Mouse (Mus musculus) forebrain, embryonic 12.5 days (tissue): ENCODE results near the gene Nudt22. TPM values are rescaled to one million over a fixed set of nuclear protein-coding genes. Genes with fewer than 3 reads are reported as not detected.

ENCODE experiments used
- ATAC-seq: fragments of 200-750 bp; cut with Nextera tagmentation; 2 replicates; pipeline ENCODE4 v1.8.0; 2017; ENCODE audit warnings: moderate TSS enrichment; ENCODE audit not compliant: low FRiP score
- H3K27ac ChIP-seq: fragments of 300-500 bp; sonication (generic); 2 replicates; pipeline ENCODE4 v1.5.1; 2016; ENCODE audit warnings: mild to moderate bottlenecking
- H3K27me3 ChIP-seq: fragments of 300-500 bp; sonication (generic); 2 replicates; pipeline ENCODE4 v1.6.1; 2016; ENCODE audit warnings: mild to moderate bottlenecking
- H3K36me3 ChIP-seq: fragments of 300-500 bp; sonication (generic); replicated peaks from 2 replicates; pipeline ENCODE4 v1.6.1; 2016; ENCODE audit warnings: mild to moderate bottlenecking
- H3K4me1 ChIP-seq: fragments of 300-500 bp; sonication (generic); 2 replicates; pipeline ENCODE4 v1.6.1; 2016
- H3K4me2 ChIP-seq: fragments of 300-500 bp; sonication (generic); 2 replicates; pipeline ENCODE4 v1.6.1; 2016; ENCODE audit warnings: mild to moderate bottlenecking, moderate library complexity
- H3K4me3 ChIP-seq: fragments of 300-500 bp; sonication (generic); replicated peaks from 2 replicates; pipeline ENCODE4 v1.5.1; 2016; ENCODE audit warnings: mild to moderate bottlenecking
- H3K9ac ChIP-seq: fragments of 300-500 bp; sonication (generic); 2 replicates; pipeline ENCODE4 v1.6.1; 2016; ENCODE audit warnings: mild to moderate bottlenecking
- H3K9me3 ChIP-seq: fragments of 300-500 bp; sonication (generic); 2 replicates; pipeline ENCODE4 v1.6.1; 2016
- WGBS: fragments of 180-500 bp; shearing (Covaris S2); methylation state at CpG from one replicate; pipeline ENCODE4 v1.1.7; 2016; 5-methylcytosine and 5-hydroxymethylcytosine counted together
- polyA plus RNA-seq: library from polyadenylated mRNA; unstranded; fragments of >200 nt; fragmentation: Nextera tagmentation; extraction: Ambion mirVana; gene quantifications from 2 replicates; pipeline ENCODE4 v1.2.1, GENCODE M21; 2016

The Nudt22 gene
- polyA plus RNA-seq, 1 experiment from 2014 or later: 16.2 TPM

GRCm38 (mm10) chr19:6980381-6981093 lies 15.4 kb downstream of the Nudt22 start, which contains the start of gene Fkbp2:
TSS of gene Fkbp2 (minus strand) at chr19:6980501.
- H3K9ac ChIP-seq: peak within 1 kb of the TSS; percentile 68
- peak; percentile 91 for ATAC-seq
- no peaks in the 10 kb centered on the region for H3K27me3 ChIP-seq
- H3K4me3 ChIP-seq: peak within 1 kb of the TSS; percentile 60
- H3K27ac ChIP-seq: peak within 1 kb of the TSS; percentile 94
- no peaks in the 10 kb centered on the region for H3K9me3 ChIP-seq
- 2% methylated on average over 38 of the region's 38 CpGs for WGBS
- peak within 1 kb of the TSS; percentile 64 for H3K4me2 ChIP-seq
- H3K4me1 ChIP-seq: peaks cover 53% of the 10 kb centered on the region
- peaks cover 41% of the 10 kb centered on the region for H3K36me3 ChIP-seq

- WGBS: under 1% methylated on average over 59 of the region's 59 CpGs
Measured at GRCm38 (mm10) chr19:6979486-6980380, 16.2 kb downstream of the Nudt22 start.

GRCm38 (mm10) chr19:6979001-6979479 lies 16.9 kb downstream of the Nudt22 start:
- Histone ChIP-seq H3K9ac (peak overlapping the region; percentile 59), H3K4me3 (peak overlapping the region; percentile 60), H3K9me3 (no peaks in the 10 kb centered on the region), H3K4me1 (peaks cover 53% of the 10 kb centered on the region), H3K27me3 (no peaks in the 10 kb centered on the region), H3K4me2 (peak overlapping the region; percentile 64), H3K27ac (peak overlapping the region; percentile 94), H3K36me3 (peaks cover 31% of the 10 kb centered on the region)
- 15% methylated on average over 11 of the region's 11 CpGs for WGBS
- no peak for ATAC-seq

More at GRCm38 (mm10) chr19:6979486-6980380, 16.2 kb downstream of the Nudt22 start:
- ATAC-seq: peak; percentile 90
- Histone ChIP-seq H3K36me3 (peaks cover 33% of the 10 kb centered on the region), H3K4me1 (peaks cover 53% of the 10 kb centered on the region), H3K4me3 (peak overlapping the region; percentile 60), H3K9me3 (no peaks in the 10 kb centered on the region), H3K27ac (peak overlapping the region; percentile 94), H3K27me3 (no peaks in the 10 kb centered on the region), H3K4me2 (peak overlapping the region; percentile 64), H3K9ac (peak overlapping the region; percentile 68)

GRCm38 (mm10) chr19:6978639-6978974 lies 17.3 kb downstream of the Nudt22 start:
- H3K4me3 ChIP-seq: peak overlapping the region; percentile 60
- no peak for ATAC-seq
- peaks cover 31% of the 10 kb centered on the region for H3K36me3 ChIP-seq
- no peaks in the 10 kb centered on the region for H3K9me3 ChIP-seq
- H3K4me1 ChIP-seq: peaks cover 54% of the 10 kb centered on the region
- H3K27ac ChIP-seq: peak overlapping the region; percentile 94
- no peaks in the 10 kb centered on the region for H3K27me3 ChIP-seq
- WGBS: 60% methylated on average over 3 of the region's 3 CpGs
- peak overlapping the region; percentile 64 for H3K4me2 ChIP-seq
- H3K9ac ChIP-seq: peak overlapping the region; percentile 59; the same call in 1 of the 2 replicates

- 84% methylated on average over 13 of the region's 13 CpGs for WGBS
- Histone ChIP-seq H3K27ac (peak overlapping the region; percentile 94), H3K4me1 (peaks cover 53% of the 10 kb centered on the region), H3K36me3 (peaks cover 31% of the 10 kb centered on the region), H3K4me3 (peak overlapping the region; percentile 60), H3K9me3 (no peaks in the 10 kb centered on the region), H3K27me3 (no peaks in the 10 kb centered on the region), H3K9ac (peak overlapping the region; percentile 30; the same call in 1 of the 2 replicates), H3K4me2 (peak overlapping the region; percentile 64)
- ATAC-seq: no peak
Measured at GRCm38 (mm10) chr19:6977759-6978638, 17.9 kb downstream of the Nudt22 start.

- peak within 1 kb of the TSS; percentile 84 for H3K4me3 ChIP-seq
- H3K9ac ChIP-seq: peak within 1 kb of the TSS; percentile 90
- H3K27me3 ChIP-seq: peaks cover 13% of the 10 kb centered on the region; the same call in 1 of the 2 replicates
- H3K27ac ChIP-seq: peak within 1 kb of the TSS; percentile 93
- no peaks in the 10 kb centered on the region for H3K9me3 ChIP-seq
- H3K4me2 ChIP-seq: peak within 1 kb of the TSS; percentile 93
- WGBS: under 1% methylated on average over 16 of the region's 16 CpGs
- peaks cover 52% of the 10 kb centered on the region for H3K4me1 ChIP-seq
- H3K36me3 ChIP-seq: peaks cover 22% of the 10 kb centered on the region
- no peak for ATAC-seq
Measured at GRCm38 (mm10) chr19:6975537-6976521, 20.1 kb downstream of the Nudt22 start, which contains the start of gene Plcb3. TSS of gene Plcb3 (minus strand) at chr19:6976470.

- no peaks in the 10 kb centered on the region for H3K9me3 ChIP-seq
- ATAC-seq: peak; percentile 74
- H3K36me3 ChIP-seq: peaks cover 22% of the 10 kb centered on the region
- peak within 1 kb of the TSS; percentile 93 for H3K4me2 ChIP-seq
- peak within 1 kb of the TSS; percentile 84 for H3K4me3 ChIP-seq
- H3K27ac ChIP-seq: peak within 1 kb of the TSS; percentile 93
- H3K27me3 ChIP-seq: peaks cover 26% of the 10 kb centered on the region
- under 1% methylated on average over 65 of the region's 84 CpGs for WGBS
- H3K9ac ChIP-seq: peak within 1 kb of the TSS; percentile 90
- peaks cover 62% of the 10 kb centered on the region for H3K4me1 ChIP-seq
Measured at GRCm38 (mm10) chr19:6974211-6975205, 21.4 kb downstream of the Nudt22 start, which contains the start of gene Ppp1r14b. TSS of gene Ppp1r14b (plus strand) at chr19:6974968.

GRCm38 (mm10) chr19:6973581-6974190 lies 22.2 kb downstream of the Nudt22 start:
- H3K4me3 ChIP-seq: peak overlapping the region; percentile 84
- 32% methylated on average over 12 of the region's 12 CpGs for WGBS
- no peaks in the 10 kb centered on the region for H3K9me3 ChIP-seq
- peaks cover 35% of the 10 kb centered on the region for H3K27me3 ChIP-seq
- ATAC-seq: no peak
- peak overlapping the region; percentile 93 for H3K4me2 ChIP-seq
- H3K9ac ChIP-seq: peak overlapping the region; percentile 90
- peaks cover 62% of the 10 kb centered on the region for H3K4me1 ChIP-seq
- peaks cover 22% of the 10 kb centered on the region for H3K36me3 ChIP-seq
- peak overlapping the region; percentile 93; the same call in 1 of the 2 replicates for H3K27ac ChIP-seq

- H3K4me2 ChIP-seq: no peak overlapping the region
- peaks cover 46% of the 10 kb centered on the region for H3K27me3 ChIP-seq
- ATAC-seq: no peak
- peaks cover 52% of the 10 kb centered on the region for H3K4me1 ChIP-seq
- H3K4me3 ChIP-seq: no peak overlapping the region
- peaks cover 9% of the 10 kb centered on the region for H3K36me3 ChIP-seq
- no peak overlapping the region for H3K9ac ChIP-seq
- 79% methylated on average over 13 of the region's 13 CpGs for WGBS
- no peak overlapping the region for H3K27ac ChIP-seq
- no peaks in the 10 kb centered on the region for H3K9me3 ChIP-seq
Measured at GRCm38 (mm10) chr19:6972247-6972917, 23.5 kb downstream of the Nudt22 start.
